Mouse (Mus musculus) left cerebral cortex, postnatal 10 days (tissue): ENCODE results near the gene Cyp8b1. TPM values are rescaled to one million over a fixed set of nuclear protein-coding genes. Genes with fewer than 3 reads are reported as not detected.

Source experiments
- DNase-seq, 2 experiments: peaks; one replicate each; pipeline ENCODE4 v3.0.0; 2021 to 2022; ENCODE audit warnings: low spot score in 2 of 2, mixed read lengths in 1 of 2; ENCODE audit errors: extremely low spot score in 1 of 2
- intact Hi-C: fragments of 180-260 bp; cut with DNase I; formaldehyde crosslinking; loops from one replicate; pipeline ENCODE4 v1.15.1; 2025
- total RNA-seq, 2 experiments: library from RNA; stranded (reverse); gene quantifications; 2 replicates each; pipeline ENCODE4 v1.2.3; 2021

Gene Cyp8b1
- total RNA-seq, 2 experiments from 2014 or later = not detected

DNA sequence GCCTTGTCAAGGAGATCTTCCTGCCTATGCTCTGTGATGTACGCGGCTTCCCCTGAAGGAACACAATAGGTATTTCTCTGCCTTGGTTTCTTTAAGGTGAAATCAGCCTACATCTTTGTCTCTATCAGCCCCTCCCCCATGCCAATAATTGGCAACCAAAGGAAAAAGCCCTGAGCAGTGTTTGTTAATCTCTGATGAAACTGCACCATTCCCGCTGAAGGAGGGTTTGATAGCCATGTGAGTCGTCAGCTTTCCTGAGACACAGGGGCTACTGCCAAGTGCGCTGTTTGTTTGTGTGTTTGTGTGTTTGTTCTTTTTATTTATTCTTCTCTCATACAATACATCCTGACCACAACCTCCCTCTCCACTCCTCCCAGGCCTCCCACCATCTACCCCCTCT lies 7.8 kb upstream of the Cyp8b1 start:
- intact Hi-C loops = no loop called here
- DNase-seq = no peak

- no peak for DNase-seq
- intact Hi-C loops = no loop called here
Observed at GRCm38 (mm10) chr9:121923443-121923842, 7.3 kb upstream of the Cyp8b1 start.

GRCm38 (mm10) chr9:121919027-121919501 lies 3.0 kb upstream of the Cyp8b1 start:
- intact Hi-C loops = no loop called here
- DNase-seq = no peak

DNA sequence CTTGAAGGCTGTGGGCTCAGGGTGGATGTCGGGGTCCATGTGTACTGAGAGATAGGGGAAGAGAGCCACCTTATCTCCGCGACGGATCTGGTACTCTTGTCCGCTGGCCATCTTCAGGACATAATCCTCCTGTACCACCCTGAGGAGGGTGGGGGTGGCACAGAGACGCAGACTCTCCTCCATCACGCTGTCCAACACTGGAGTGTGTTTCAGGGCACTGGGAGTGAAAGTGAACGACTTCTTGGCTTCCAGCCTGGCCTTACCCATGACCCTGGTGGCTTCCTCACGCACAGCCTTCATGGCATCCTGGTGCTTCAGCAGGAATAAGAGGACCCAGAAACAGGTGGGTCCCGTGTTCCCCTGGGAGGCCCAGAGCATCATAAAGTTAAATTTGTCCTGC lies 1.0 kb downstream of the Cyp8b1 start:
- intact Hi-C loops = no loop called here
- DNase-seq = no peak

GRCm38 (mm10) chr9:121914226-121914757 lies 1.8 kb downstream of the Cyp8b1 start:
- no peak for DNase-seq
- intact Hi-C loops = no loop called here

DNA sequence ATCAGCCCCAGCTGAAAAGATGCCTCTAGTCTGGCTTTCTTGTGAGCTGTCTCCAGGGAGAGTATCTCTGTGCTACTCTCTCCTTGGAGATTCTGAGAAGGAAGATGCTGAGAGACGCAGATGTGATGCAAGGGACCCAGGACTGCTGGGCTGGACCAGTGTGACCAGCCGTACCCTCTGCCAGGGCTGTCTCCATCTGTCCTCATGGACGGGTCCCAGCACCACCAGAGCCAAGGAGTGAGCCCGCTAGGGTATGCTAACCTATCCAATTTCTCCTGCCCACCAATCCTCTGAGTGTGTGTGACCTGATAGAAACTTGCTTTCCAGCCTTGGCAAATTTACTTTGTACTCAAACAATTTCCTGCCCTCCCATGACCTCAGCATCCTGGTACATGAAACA lies 3.3 kb downstream of the Cyp8b1 start:
- DNase-seq = no peak
- intact Hi-C loops = no loop called here

DNA sequence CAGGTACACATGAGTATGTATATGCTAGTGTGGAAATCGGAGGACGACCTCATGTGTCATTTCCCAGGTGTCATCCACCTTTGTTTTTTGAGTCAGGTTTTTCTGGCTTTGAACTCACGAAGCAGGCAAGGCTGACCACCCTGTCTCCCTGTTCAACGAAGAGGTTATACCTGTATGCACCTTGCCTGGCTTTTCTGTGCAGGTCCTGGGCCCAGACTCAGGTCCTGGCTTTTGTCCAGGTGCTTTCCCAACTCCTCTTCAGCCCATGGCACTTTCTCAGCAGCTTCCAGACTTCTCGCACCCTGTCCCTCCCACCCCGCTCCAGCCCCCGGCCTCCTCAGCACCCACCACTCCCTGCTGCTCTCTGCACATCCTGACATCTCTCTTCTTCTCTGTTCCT lies 4.9 kb downstream of the Cyp8b1 start:
- no peak for DNase-seq

DNA sequence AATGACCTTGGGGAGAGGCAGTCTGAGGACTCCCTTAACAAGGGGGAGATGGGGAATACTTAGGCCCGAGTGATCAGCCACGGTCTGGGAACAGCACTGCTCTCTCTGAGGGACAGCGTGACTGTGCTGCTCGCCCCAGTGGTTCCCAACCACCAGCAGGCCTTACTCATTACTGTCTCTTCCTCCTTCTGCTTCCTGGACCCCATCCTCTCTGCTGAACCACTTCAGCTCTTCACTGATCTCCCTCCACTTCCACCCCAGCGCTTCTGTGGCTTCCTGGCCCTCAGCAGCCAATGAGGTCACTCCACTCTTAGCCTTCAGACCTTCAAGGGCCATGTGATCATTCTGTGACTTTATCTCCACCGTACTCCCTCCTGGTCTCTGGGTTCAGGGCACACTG lies 6.5 kb downstream of the Cyp8b1 start:
- intact Hi-C loops = no loop called here
- peak in 1 of 2 experiments; percentile 13 for DNase-seq

More for the DNA sequence above, 4.9 kb downstream of the Cyp8b1 start:
- intact Hi-C loops = no loop called here

- intact Hi-C loops = no loop called here
- DNase-seq = peak in 1 of 2 experiments; percentile 12
Observed at GRCm38 (mm10) chr9:121908321-121908720, 7.8 kb downstream of the Cyp8b1 start.

DNA sequence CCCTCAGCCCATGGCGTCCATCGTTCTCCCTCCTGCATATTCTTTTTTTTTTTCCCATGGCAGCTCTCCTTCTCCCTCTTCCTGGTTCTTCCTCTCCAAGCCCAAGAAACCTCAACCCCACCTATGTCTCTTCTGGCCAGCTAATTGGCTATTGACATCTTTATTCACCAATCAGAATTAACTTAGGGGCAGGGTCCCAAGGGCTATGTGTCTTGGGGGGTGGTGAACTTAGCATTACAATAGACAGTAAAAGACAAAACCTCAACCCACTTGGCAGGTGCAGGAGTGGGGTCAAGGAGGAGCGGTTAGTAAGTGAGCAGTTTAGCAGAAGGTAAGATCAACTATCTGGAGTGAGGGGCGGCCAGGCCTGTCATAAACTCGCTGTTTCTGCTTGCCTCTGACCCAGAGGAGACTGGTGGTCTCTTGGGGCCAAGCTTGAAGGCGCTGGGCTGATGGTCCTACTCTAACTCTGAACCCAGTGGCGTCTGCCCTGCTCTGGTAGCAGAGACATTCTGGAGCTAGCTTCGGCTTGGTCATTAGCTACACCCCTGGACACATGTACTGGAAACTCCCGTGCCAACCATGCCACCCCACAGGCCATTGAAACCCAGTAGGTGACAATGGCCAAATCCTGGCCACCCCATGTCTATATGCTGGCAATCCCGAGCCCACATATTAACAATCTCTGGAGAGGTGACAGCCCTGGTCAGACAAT lies 8.6 kb downstream of the Cyp8b1 start:
- intact Hi-C loops = no loop called here

GRCm38 (mm10) chr9:121906456-121906855 lies 9.6 kb downstream of the Cyp8b1 start:
- DNase-seq = peak in 1 of 2 experiments; percentile 14
- intact Hi-C loops = no loop called here

More for the DNA sequence above, 8.6 kb downstream of the Cyp8b1 start:
- peak in 1 of 2 experiments; percentile 14 for DNase-seq

GRCm38 (mm10) chr9:121905556-121906185 lies 10.4 kb downstream of the Cyp8b1 start:
- DNase-seq = peak in 1 of 2 experiments; percentile 19
- intact Hi-C loops = no loop called here

DNA sequence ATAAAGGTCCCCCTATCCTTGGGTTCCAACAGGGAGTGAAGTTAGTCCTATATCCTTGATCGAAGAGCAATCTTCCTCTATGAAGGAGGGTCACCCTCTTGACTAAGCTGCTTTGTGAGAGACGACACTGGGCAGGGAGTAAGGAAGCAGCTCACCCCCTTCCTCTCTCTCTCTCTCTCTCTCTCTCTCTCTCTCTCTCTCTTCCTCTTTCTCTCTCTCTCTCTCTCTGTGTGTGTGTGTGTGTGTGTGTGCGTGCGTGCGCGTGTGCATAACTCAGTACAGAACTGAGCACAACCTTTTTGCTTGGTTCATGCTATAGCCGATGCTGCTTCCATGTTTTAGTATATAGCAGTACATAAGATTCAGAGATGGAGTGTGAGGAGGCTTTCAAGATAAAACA lies 11.2 kb downstream of the Cyp8b1 start:
- no peak for DNase-seq
- intact Hi-C loops = no loop called here

DNA sequence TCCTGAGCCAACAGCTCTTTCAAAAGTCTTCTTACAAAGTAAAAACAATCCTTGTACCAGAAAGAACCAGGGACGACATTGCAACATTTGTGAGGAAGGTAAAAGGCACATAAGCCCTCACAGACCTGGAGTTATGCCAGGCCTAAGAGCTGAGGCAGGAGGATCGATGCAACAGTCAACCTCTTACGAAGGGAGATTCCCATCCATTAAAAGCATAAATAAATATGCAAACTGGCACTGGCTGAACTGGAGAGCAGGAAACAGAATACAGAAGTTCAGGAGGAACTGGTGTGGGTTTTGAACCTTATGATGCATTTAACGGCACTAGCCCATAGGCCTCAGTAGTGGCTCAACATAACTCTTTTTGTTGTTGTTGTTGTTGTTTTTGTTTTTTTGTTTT lies 11.8 kb downstream of the Cyp8b1 start:
- intact Hi-C loops = no loop called here

DNA sequence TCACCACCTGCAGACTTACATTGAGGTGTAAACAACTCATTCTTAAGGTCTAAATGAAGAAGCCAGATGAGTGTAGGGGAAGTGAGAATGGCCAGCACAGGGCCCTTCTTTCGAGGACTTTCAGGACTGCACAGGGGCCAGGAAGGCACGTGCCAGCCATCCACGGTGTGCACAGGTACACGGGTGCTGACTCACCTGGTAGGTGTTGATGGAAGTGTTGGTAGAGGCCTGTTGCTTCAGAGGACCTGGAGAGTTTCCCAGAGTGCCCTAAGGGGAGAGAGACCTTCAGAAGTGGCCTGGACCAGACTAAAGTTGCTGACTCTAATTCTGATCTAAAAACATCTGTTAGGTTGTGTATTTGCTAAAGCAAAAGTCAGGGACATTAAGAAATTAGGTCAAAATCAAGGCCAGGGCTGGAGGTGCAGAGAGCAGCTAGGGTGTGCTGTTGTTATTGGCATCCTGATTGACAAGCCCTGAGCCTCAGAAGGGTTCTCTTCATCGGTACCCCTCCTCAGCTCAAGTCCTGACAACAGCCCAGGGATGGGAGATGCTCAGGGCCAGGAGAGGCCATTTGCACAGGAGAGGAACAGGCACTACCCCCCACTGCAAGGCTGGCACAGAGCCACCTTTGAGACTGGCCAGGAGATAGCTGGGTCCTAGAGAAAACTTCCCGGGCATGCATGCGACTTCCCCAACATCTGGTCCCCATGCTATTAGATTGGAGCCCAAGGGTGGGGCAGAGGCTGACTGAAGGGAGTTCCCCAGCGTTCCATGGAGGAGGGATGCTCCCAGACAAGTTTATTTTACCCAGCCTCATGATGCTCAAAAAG lies 12.4 kb downstream of the Cyp8b1 start:
- intact Hi-C loops = no loop called here
- peak in 1 of 2 experiments; percentile 59 for DNase-seq

More for the DNA sequence above, 11.8 kb downstream of the Cyp8b1 start:
- DNase-seq = no peak

GRCm38 (mm10) chr9:121901710-121902700 lies 14.1 kb downstream of the Cyp8b1 start:
- DNase-seq = peak in 1 of 2 experiments; percentile 18
- intact Hi-C loops = no loop called here

- intact Hi-C loops = no loop called here
- DNase-seq = peak in 1 of 2 experiments; percentile 10
Observed at GRCm38 (mm10) chr9:121900282-121900855, 15.7 kb downstream of the Cyp8b1 start.

GRCm38 (mm10) chr9:121899306-121899705 lies 16.8 kb downstream of the Cyp8b1 start:
- peak in 1 of 2 experiments; percentile 10 for DNase-seq
- intact Hi-C loops = no loop called here
